Mouse (Mus musculus) forebrain, embryonic 12.5 days (tissue): ENCODE results near the gene Vmn1r129. TPM values are rescaled to one million over a fixed set of nuclear protein-coding genes. Genes with fewer than 3 reads are reported as not detected.
"Not testable (repeated sequence)": the region's sequence is repeated elsewhere in the genome, so short reads cannot be mapped to it uniquely, and the experiment has no call there.

Experiments
- ATAC-seq: fragments of 200-750 bp; cut with Nextera tagmentation; 2 replicates; pipeline ENCODE4 v1.8.0; 2017; ENCODE audit warnings: moderate TSS enrichment; ENCODE audit not compliant: low FRiP score
- H3K27ac ChIP-seq: fragments of 300-500 bp; sonication (generic); 2 replicates; pipeline ENCODE4 v1.5.1; 2016; ENCODE audit warnings: mild to moderate bottlenecking
- H3K27me3 ChIP-seq: fragments of 300-500 bp; sonication (generic); 2 replicates; pipeline ENCODE4 v1.6.1; 2016; ENCODE audit warnings: mild to moderate bottlenecking
- H3K36me3 ChIP-seq: fragments of 300-500 bp; sonication (generic); replicated peaks from 2 replicates; pipeline ENCODE4 v1.6.1; 2016; ENCODE audit warnings: mild to moderate bottlenecking
- H3K4me1 ChIP-seq: fragments of 300-500 bp; sonication (generic); 2 replicates; pipeline ENCODE4 v1.6.1; 2016
- H3K4me2 ChIP-seq: fragments of 300-500 bp; sonication (generic); 2 replicates; pipeline ENCODE4 v1.6.1; 2016; ENCODE audit warnings: mild to moderate bottlenecking, moderate library complexity
- H3K4me3 ChIP-seq: fragments of 300-500 bp; sonication (generic); replicated peaks from 2 replicates; pipeline ENCODE4 v1.5.1; 2016; ENCODE audit warnings: mild to moderate bottlenecking
- H3K9ac ChIP-seq: fragments of 300-500 bp; sonication (generic); 2 replicates; pipeline ENCODE4 v1.6.1; 2016; ENCODE audit warnings: mild to moderate bottlenecking
- H3K9me3 ChIP-seq: fragments of 300-500 bp; sonication (generic); 2 replicates; pipeline ENCODE4 v1.6.1; 2016
- WGBS: fragments of 180-500 bp; shearing (Covaris S2); methylation state at CpG from one replicate; pipeline ENCODE4 v1.1.7; 2016; 5-methylcytosine and 5-hydroxymethylcytosine counted together
- polyA plus RNA-seq: library from polyadenylated mRNA; unstranded; fragments of >200 nt; fragmentation: Nextera tagmentation; extraction: Ambion mirVana; gene quantifications from 2 replicates; pipeline ENCODE4 v1.2.1, GENCODE M21; 2016

Gene Vmn1r129
- polyA plus RNA-seq, result not detected in 2 replicates

DNA sequence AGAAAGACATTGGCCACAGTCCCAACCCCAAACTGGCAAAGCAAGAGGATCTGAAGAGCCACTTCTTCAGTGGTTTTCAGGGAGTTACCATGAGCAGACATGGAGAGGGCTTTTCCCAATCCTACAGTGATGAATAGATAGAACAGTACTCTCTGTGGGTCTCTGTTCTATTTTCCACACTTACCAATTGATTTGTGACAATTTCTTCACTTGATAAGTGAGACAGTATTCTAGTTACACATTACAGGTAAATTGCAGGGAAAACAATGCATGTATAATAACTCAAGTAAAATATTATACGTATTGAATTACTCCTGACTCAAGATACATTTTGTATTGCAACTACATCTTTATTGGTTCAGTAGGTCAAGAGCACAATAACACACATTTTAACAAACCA is at the start of gene Vmn1r129:
TSS of gene Vmn1r129 (minus strand) at position 101 of the 400 bp plus-strand sequence.
- not testable (repeated sequence) for H3K36me3 ChIP-seq, H3K4me3 ChIP-seq, ATAC-seq, H3K9ac ChIP-seq, H3K4me2 ChIP-seq, H3K27me3 ChIP-seq, H3K4me1 ChIP-seq, H3K27ac ChIP-seq, H3K9me3 ChIP-seq
- no CpG with 5 or more reads among the region's 1 CpGs for WGBS

DNA sequence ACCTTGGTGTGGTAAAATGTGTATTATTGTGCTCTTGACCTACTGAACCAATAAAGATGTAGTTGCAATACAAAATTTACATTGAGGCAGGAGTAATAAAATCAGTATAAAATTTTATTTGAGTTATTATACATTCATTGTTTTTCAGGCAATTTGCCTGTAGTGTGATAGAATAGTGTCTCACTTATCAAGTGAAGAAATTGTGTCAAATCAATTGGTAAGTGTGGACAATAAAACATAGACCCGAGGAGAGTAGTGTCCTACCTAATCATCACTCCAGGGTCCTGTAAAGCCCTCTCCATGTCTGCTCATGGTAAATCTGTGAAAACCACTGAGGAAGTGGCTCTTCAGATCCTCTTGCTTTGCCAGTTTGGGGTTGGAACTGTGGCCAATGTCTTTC is 12.0 kb downstream of the Vmn1r129 start, which contains the start of gene Vmn1r128:
TSS of gene Vmn1r128 (plus strand) at position 301 of the 400 bp plus-strand sequence.
- not testable (repeated sequence) for H3K36me3 ChIP-seq, H3K9me3 ChIP-seq, H3K27ac ChIP-seq, H3K4me3 ChIP-seq, H3K27me3 ChIP-seq, H3K9ac ChIP-seq, H3K4me2 ChIP-seq, ATAC-seq, H3K4me1 ChIP-seq
- 80% methylated on average over 1 of the region's 1 CpGs for WGBS

GRCm38 (mm10) chr7:21319761-21320160 is 41.3 kb downstream of the Vmn1r129 start, which contains the start of gene Vmn1r127:
TSS of gene Vmn1r127 (minus strand) at chr7:21319861.
- H3K27me3 ChIP-seq, H3K4me1 ChIP-seq, H3K9ac ChIP-seq, H3K36me3 ChIP-seq, H3K4me2 ChIP-seq, H3K27ac ChIP-seq, H3K9me3 ChIP-seq, ATAC-seq, H3K4me3 ChIP-seq: not testable (repeated sequence)
- WGBS, result no CpG with 5 or more reads among the region's 3 CpGs

Other genes with a start within 250 kb of the Vmn1r129 start
- not detected in 2 replicates for gene Vmn1r122, start 227.2 kb downstream of the Vmn1r129 start, polyA plus RNA-seq
- not detected in 2 replicates for gene Vmn1r123, start 199.1 kb downstream of the Vmn1r129 start, polyA plus RNA-seq
- gene Gm5157, start 170.9 kb downstream of the Vmn1r129 start, polyA plus RNA-seq, result not detected in 2 replicates
- not detected in 2 replicates for gene Vmn1r124, start 100.7 kb downstream of the Vmn1r129 start, polyA plus RNA-seq
- not detected in 2 replicates for gene Vmn1r125, start 89.1 kb downstream of the Vmn1r129 start, polyA plus RNA-seq
- not detected in 2 replicates for gene Vmn1r126, start 59.8 kb downstream of the Vmn1r129 start, polyA plus RNA-seq
- gene Vmn1r127, start 41.4 kb downstream of the Vmn1r129 start, polyA plus RNA-seq, result not detected in 2 replicates
- gene Vmn1r128, start 11.9 kb downstream of the Vmn1r129 start, polyA plus RNA-seq, result not detected in 2 replicates
- not detected in 2 replicates for gene Gm6882, start 71.5 kb upstream of the Vmn1r129 start, polyA plus RNA-seq
- gene Vmn1r130, start 150.5 kb upstream of the Vmn1r129 start, polyA plus RNA-seq, result not detected in 2 replicates
- not detected in 2 replicates for gene Vmn1r131, start 184.8 kb upstream of the Vmn1r129 start, polyA plus RNA-seq